Mouse (Mus musculus) neural tube, embryonic 12.5 days (tissue): ENCODE data around the gene Kirrel3. TPM values are rescaled to one million over a fixed set of nuclear protein-coding genes. Genes with fewer than 3 reads are reported as not detected.

Experiments
- ATAC-seq: fragments of 200-750 bp; cut with Nextera tagmentation; 2 replicates; pipeline ENCODE4 v1.8.0; 2017; ENCODE audit warnings: low read depth, mild to moderate bottlenecking, moderate TSS enrichment, moderate library complexity; ENCODE audit not compliant: low FRiP score
- H3K27ac ChIP-seq: fragments of 300-500 bp; sonication (generic); 2 replicates; pipeline ENCODE4 v1.5.1; 2016
- H3K27me3 ChIP-seq: fragments of 300-500 bp; sonication (generic); replicated peaks from 2 replicates; pipeline ENCODE4 v1.6.1; 2016; ENCODE audit warnings: mild to moderate bottlenecking
- H3K36me3 ChIP-seq: fragments of 300-500 bp; sonication (generic); 2 replicates; pipeline ENCODE4 v1.6.1; 2016; ENCODE audit warnings: mild to moderate bottlenecking
- H3K4me1 ChIP-seq: fragments of 300-500 bp; sonication (generic); 2 replicates; pipeline ENCODE4 v1.6.1; 2016
- H3K4me2 ChIP-seq: fragments of 300-500 bp; sonication (generic); replicated peaks from 2 replicates; pipeline ENCODE4 v1.6.1; 2016; ENCODE audit warnings: mild to moderate bottlenecking
- H3K4me3 ChIP-seq: fragments of 300-500 bp; sonication (generic); 2 replicates; pipeline ENCODE4 v1.5.1; 2016
- H3K9ac ChIP-seq: fragments of 300-500 bp; sonication (generic); 2 replicates; pipeline ENCODE4 v1.6.1; 2016; ENCODE audit warnings: mild to moderate bottlenecking
- H3K9me3 ChIP-seq: fragments of 300-500 bp; sonication (generic); 2 replicates; pipeline ENCODE4 v1.6.1; 2016; ENCODE audit warnings: mild to moderate bottlenecking
- WGBS: fragments of 180-500 bp; shearing (Covaris S2); methylation state at CpG from one replicate; pipeline ENCODE4 v1.1.7; 2016; 5-methylcytosine and 5-hydroxymethylcytosine counted together
- polyA plus RNA-seq: library from polyadenylated mRNA; unstranded; fragments of >200 nt; fragmentation: Nextera tagmentation; extraction: Ambion mirVana; gene quantifications from 2 replicates; pipeline ENCODE4 v1.2.1, GENCODE M21; 2016

Kirrel3 gene
- polyA plus RNA-seq, 1 experiment from 2014 or later, result 12.7 TPM

- peak; percentile 22; the same call in 1 of the 2 replicates for ATAC-seq
Observed at GRCm38 (mm10) chr9:35044458-35044857, 558.8 kb downstream of the Kirrel3 start.

DNA sequence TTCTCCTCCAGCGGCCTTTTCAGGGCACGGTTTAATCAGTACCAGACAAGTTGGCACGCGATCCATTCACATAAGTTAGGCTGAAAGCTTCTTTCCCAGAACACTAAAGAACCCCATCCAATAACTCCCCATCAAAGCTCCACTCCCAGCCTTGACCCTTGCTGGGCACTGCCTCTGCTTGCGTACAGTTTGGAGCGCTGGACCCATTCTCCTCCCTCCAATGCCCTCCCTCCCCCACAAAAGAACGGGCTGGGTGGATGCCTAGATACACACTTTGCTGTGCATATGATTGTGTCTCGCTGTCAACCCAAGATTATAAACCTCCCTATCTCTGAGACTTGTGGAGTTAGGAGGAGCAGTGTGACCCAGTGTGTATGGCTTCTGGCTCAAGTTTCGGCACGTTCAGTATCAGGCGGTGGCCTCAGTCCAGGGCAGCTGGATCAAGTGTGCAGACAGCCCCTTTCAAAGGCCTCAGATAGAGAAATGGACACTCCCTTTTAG is 559.4 kb downstream of the Kirrel3 start:
- no peak overlapping the region for H3K4me2 ChIP-seq
- 69% methylated on average over 11 of the region's 11 CpGs for WGBS
- H3K4me3 ChIP-seq, result no peak overlapping the region
- peaks cover 7% of the 10 kb centered on the region; the same call in 1 of the 2 replicates for H3K4me1 ChIP-seq
- no peak for ATAC-seq
- no peak overlapping the region for H3K27ac ChIP-seq
- no peaks in the 10 kb centered on the region for H3K36me3 ChIP-seq
- no peaks in the 10 kb centered on the region for H3K27me3 ChIP-seq
- H3K9me3 ChIP-seq, result no peaks in the 10 kb centered on the region
- no peak overlapping the region for H3K9ac ChIP-seq

More at GRCm38 (mm10) chr9:35044458-35044857, 558.8 kb downstream of the Kirrel3 start:
- no peak overlapping the region for H3K4me3 ChIP-seq
- no peak overlapping the region for H3K9ac ChIP-seq
- H3K27me3 ChIP-seq, result no peaks in the 10 kb centered on the region
- H3K4me2 ChIP-seq, result peak overlapping the region; percentile 25
- H3K9me3 ChIP-seq, result no peaks in the 10 kb centered on the region
- 6% methylated on average over 15 of the region's 15 CpGs for WGBS
- H3K27ac ChIP-seq, result no peak overlapping the region
- peaks cover 7% of the 10 kb centered on the region; the same call in 1 of the 2 replicates for H3K4me1 ChIP-seq
- no peaks in the 10 kb centered on the region for H3K36me3 ChIP-seq

GRCm38 (mm10) chr9:35045756-35046155 is 560.1 kb downstream of the Kirrel3 start:
- Histone ChIP-seq H3K4me3 (no peak overlapping the region), H3K27me3 (no peaks in the 10 kb centered on the region), H3K36me3 (no peaks in the 10 kb centered on the region), H3K9me3 (no peaks in the 10 kb centered on the region), H3K9ac (no peak overlapping the region), H3K4me1 (peaks cover 7% of the 10 kb centered on the region; the same call in 1 of the 2 replicates), H3K27ac (no peak overlapping the region), H3K4me2 (no peak overlapping the region)
- no peak for ATAC-seq
- 92% methylated on average over 2 of the region's 2 CpGs for WGBS

GRCm38 (mm10) chr9:35048449-35048848 is 562.8 kb downstream of the Kirrel3 start:
- ATAC-seq, result no peak
- H3K36me3 ChIP-seq, result peaks cover 8% of the 10 kb centered on the region; the same call in 1 of the 2 replicates
- H3K4me3 ChIP-seq, result no peak overlapping the region
- WGBS, result 93% methylated on average over 6 of the region's 6 CpGs
- H3K4me2 ChIP-seq, result no peak overlapping the region
- H3K27ac ChIP-seq, result no peak overlapping the region
- H3K9ac ChIP-seq, result no peak overlapping the region
- no peaks in the 10 kb centered on the region for H3K27me3 ChIP-seq
- peaks cover 7% of the 10 kb centered on the region; the same call in 1 of the 2 replicates for H3K4me1 ChIP-seq
- no peaks in the 10 kb centered on the region for H3K9me3 ChIP-seq

DNA sequence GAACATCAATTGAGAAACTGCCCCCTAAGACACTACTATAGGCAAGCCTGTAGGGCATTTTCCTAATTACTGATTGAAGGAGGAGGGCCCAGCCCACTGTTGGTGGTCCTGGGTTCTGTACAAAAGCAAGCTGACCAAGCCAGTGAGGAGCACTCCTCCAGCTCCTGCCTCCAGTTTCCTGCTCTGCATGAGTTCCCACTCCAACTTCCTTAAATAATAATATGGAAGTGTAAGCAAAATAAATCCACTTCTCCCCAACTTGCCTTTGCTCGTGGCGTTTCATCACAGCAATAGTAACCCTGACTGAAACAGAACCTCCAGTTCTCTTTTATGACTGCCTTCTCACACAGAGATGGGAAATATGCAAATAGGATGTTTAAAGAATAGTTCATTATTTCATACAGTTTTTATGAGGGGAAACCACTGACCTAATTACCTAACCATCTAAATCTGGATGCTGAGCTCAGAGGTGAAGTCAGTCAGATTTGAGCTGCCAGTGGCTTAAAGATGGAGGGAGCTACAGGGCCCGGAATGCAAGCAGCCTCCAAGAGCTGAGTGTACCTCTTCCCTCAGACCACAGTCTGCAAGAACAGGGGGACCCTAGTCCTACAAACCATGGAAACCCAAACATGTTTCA is 564.3 kb downstream of the Kirrel3 start:
- WGBS, result 81% methylated on average over 3 of the region's 3 CpGs
- H3K36me3 ChIP-seq, result peaks cover 8% of the 10 kb centered on the region; the same call in 1 of the 2 replicates

GRCm38 (mm10) chr9:35050701-35051454 is 565.2 kb downstream of the Kirrel3 start:
- WGBS, result 91% methylated on average over 6 of the region's 6 CpGs

More for the DNA sequence above, 564.3 kb downstream of the Kirrel3 start:
- no peak for ATAC-seq
- H3K4me3 ChIP-seq, result no peak overlapping the region
- no peaks in the 10 kb centered on the region for H3K27me3 ChIP-seq
- H3K4me2 ChIP-seq, result no peak overlapping the region
- H3K9me3 ChIP-seq, result no peaks in the 10 kb centered on the region
- no peak overlapping the region for H3K9ac ChIP-seq
- H3K4me1 ChIP-seq, result no peaks in the 10 kb centered on the region
- H3K27ac ChIP-seq, result no peak overlapping the region

DNA sequence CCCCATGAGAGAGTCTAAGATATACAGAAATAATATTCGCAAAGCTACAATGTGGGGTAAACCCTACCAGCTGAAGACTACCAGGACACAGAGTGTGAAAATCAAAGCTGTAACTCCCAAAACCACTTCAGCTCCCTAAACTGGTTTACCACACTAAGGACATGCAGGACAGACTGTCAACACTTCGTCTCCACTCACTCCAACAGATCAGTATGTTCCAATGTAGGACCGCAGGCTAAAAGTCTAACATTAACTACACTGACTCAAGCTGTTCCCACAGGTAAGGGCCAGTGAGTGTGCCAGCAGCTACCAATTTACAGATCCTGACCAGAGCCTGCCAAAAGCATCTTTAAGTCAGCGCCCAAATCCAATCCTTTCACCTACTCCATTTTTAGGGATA is 566.0 kb downstream of the Kirrel3 start:
- 96% methylated on average over 4 of the region's 4 CpGs for WGBS

More at GRCm38 (mm10) chr9:35050701-35051454, 565.2 kb downstream of the Kirrel3 start:
- no peak overlapping the region for H3K9ac ChIP-seq
- H3K4me3 ChIP-seq, result no peak overlapping the region
- H3K9me3 ChIP-seq, result no peaks in the 10 kb centered on the region
- no peaks in the 10 kb centered on the region for H3K4me1 ChIP-seq
- peaks cover 8% of the 10 kb centered on the region; the same call in 1 of the 2 replicates for H3K36me3 ChIP-seq
- H3K27ac ChIP-seq, result no peak overlapping the region
- H3K4me2 ChIP-seq, result no peak overlapping the region
- H3K27me3 ChIP-seq, result no peaks in the 10 kb centered on the region
- ATAC-seq, result no peak

GRCm38 (mm10) chr9:35052671-35053070 is 567.0 kb downstream of the Kirrel3 start:
- Histone ChIP-seq H3K4me3 (no peak overlapping the region), H3K9me3 (no peaks in the 10 kb centered on the region), H3K4me1 (no peaks in the 10 kb centered on the region), H3K36me3 (peaks cover 8% of the 10 kb centered on the region; the same call in 1 of the 2 replicates), H3K27ac (no peak overlapping the region), H3K27me3 (no peaks in the 10 kb centered on the region), H3K4me2 (no peak overlapping the region), H3K9ac (no peak overlapping the region)
- ATAC-seq, result no peak
- WGBS, result 87% methylated on average over 4 of the region's 4 CpGs

More for the DNA sequence above, 566.0 kb downstream of the Kirrel3 start:
- H3K4me3 ChIP-seq, result no peak overlapping the region
- no peaks in the 10 kb centered on the region for H3K27me3 ChIP-seq
- H3K4me2 ChIP-seq, result no peak overlapping the region
- no peaks in the 10 kb centered on the region for H3K4me1 ChIP-seq
- H3K27ac ChIP-seq, result no peak overlapping the region
- no peak for ATAC-seq
- H3K36me3 ChIP-seq, result peaks cover 8% of the 10 kb centered on the region; the same call in 1 of the 2 replicates
- no peaks in the 10 kb centered on the region for H3K9me3 ChIP-seq
- H3K9ac ChIP-seq, result no peak overlapping the region

GRCm38 (mm10) chr9:35053081-35053480 is 567.4 kb downstream of the Kirrel3 start:
- ATAC-seq, result no peak
- Histone ChIP-seq H3K9me3 (no peaks in the 10 kb centered on the region), H3K4me1 (no peaks in the 10 kb centered on the region), H3K27me3 (no peaks in the 10 kb centered on the region), H3K27ac (no peak overlapping the region), H3K9ac (no peak overlapping the region), H3K4me2 (no peak overlapping the region), H3K4me3 (no peak overlapping the region), H3K36me3 (peaks cover 8% of the 10 kb centered on the region; the same call in 1 of the 2 replicates)
- 94% methylated on average over 16 of the region's 16 CpGs for WGBS

DNA sequence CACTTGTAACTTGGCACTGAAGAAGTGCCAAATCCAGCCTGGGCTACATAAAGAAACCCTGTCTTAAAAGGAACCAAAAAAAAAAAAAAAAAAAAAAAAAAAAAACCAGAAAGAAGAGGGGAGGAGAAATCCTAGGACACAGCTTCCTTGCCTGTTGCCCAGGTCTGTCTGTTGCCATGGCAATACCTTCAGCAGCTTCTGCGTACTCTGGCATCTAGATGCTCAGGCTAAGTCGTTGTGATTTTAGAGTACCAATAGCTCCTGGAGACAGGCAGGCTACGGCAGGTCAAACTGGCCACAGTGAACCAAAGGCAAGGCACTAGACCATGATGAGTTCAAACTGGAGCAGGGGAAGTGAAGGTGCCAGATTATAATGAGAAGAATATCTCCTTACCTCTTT is 568.0 kb downstream of the Kirrel3 start:
- no peaks in the 10 kb centered on the region for H3K9me3 ChIP-seq
- H3K4me1 ChIP-seq, result no peaks in the 10 kb centered on the region
- no peak for ATAC-seq
- no peak overlapping the region for H3K9ac ChIP-seq
- 75% methylated on average over 3 of the region's 3 CpGs for WGBS
- no peak overlapping the region for H3K4me3 ChIP-seq
- no peak overlapping the region for H3K27ac ChIP-seq
- no peak overlapping the region for H3K4me2 ChIP-seq
- peaks cover 8% of the 10 kb centered on the region; the same call in 1 of the 2 replicates for H3K36me3 ChIP-seq
- H3K27me3 ChIP-seq, result no peaks in the 10 kb centered on the region

GRCm38 (mm10) chr9:35055528-35056330 is 570.0 kb downstream of the Kirrel3 start:
- Histone ChIP-seq H3K27me3 (no peaks in the 10 kb centered on the region), H3K4me2 (no peak overlapping the region), H3K36me3 (peaks cover 8% of the 10 kb centered on the region; the same call in 1 of the 2 replicates), H3K4me3 (no peak overlapping the region), H3K27ac (no peak overlapping the region), H3K4me1 (no peaks in the 10 kb centered on the region), H3K9me3 (no peaks in the 10 kb centered on the region), H3K9ac (no peak overlapping the region)
- 88% methylated on average over 11 of the region's 11 CpGs for WGBS
- ATAC-seq, result no peak
